Mouse (Mus musculus): ENCODE data around the gene Iqsec2. TPM values are rescaled to one million over a fixed set of nuclear protein-coding genes. Genes with fewer than 3 reads are reported as not detected.
A peak's percentile ranks its signal among the peaks of the same experiment; 100 is the strongest.

Gene Iqsec2
- total RNA-seq, 2 experiments from 2014 or later: 12.5 to 33.5 TPM

- no peak for TF ChIP-seq CTCF (IDR thresholded peaks at IDR 0.05)
- Histone ChIP-seq H3K4me3 (no peak overlapping the region), H3K27ac (no peak overlapping the region; the same call in 1 of the 2 replicates)
- intact Hi-C loops (cut with DNase I): no loop called here
- no peak for DNase-seq
Measured at GRCm38 (mm10) chrX:152158294-152158693, 14.2 kb downstream of the Iqsec2 start.

GRCm38 (mm10) chrX:152161404-152161803 lies 17.3 kb downstream of the Iqsec2 start:
- intact Hi-C loops (cut with DNase I): no loop called here
- H3K4me3 ChIP-seq: no peak overlapping the region
- H3K27ac ChIP-seq: no peak overlapping the region
- TF ChIP-seq CTCF (IDR thresholded peaks at IDR 0.05): no peak
- DNase-seq: no peak

GRCm38 (mm10) chrX:152164061-152164460 lies 20.0 kb downstream of the Iqsec2 start:
- Histone ChIP-seq H3K4me3 (no peak overlapping the region), H3K27ac (no peak overlapping the region)
- no peak for TF ChIP-seq CTCF (IDR thresholded peaks at IDR 0.05)
- no peak for DNase-seq
- intact Hi-C loops (cut with DNase I): no loop called here

DNA sequence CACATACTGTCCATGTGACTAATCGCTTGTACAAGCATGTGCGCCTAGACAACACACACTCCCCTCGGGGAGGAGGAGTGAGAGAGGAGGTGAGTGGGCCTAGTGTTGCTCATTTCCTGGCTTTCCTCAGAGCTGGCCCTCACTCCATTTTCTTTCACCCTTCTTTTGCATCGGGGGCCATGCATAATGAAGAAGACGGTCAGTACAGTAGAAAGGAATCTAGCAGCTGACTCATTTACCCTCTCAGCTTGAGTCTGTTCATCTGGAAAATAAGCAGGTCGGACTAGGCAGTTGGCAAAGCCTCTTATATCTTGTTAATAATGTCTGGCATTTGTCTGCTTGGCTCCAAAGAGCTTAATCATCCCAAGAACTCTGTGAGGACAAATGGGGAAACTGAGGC lies 22.1 kb downstream of the Iqsec2 start:
- intact Hi-C loops (cut with DNase I): no loop called here
- no peak overlapping the region for H3K4me3 ChIP-seq
- DNase-seq: no peak
- TF ChIP-seq CTCF (IDR thresholded peaks at IDR 0.05): no peak
- no peak overlapping the region for H3K27ac ChIP-seq

- TF ChIP-seq CTCF (IDR thresholded peaks at IDR 0.05): no peak
- intact Hi-C loops (cut with DNase I): no loop called here
- Histone ChIP-seq H3K4me3 (no peak overlapping the region), H3K27ac (peak overlapping the region; percentile 24; the same call in 1 of the 2 replicates)
- DNase-seq: peak; percentile 42
Measured at GRCm38 (mm10) chrX:152168521-152168920, 24.5 kb downstream of the Iqsec2 start.

DNA sequence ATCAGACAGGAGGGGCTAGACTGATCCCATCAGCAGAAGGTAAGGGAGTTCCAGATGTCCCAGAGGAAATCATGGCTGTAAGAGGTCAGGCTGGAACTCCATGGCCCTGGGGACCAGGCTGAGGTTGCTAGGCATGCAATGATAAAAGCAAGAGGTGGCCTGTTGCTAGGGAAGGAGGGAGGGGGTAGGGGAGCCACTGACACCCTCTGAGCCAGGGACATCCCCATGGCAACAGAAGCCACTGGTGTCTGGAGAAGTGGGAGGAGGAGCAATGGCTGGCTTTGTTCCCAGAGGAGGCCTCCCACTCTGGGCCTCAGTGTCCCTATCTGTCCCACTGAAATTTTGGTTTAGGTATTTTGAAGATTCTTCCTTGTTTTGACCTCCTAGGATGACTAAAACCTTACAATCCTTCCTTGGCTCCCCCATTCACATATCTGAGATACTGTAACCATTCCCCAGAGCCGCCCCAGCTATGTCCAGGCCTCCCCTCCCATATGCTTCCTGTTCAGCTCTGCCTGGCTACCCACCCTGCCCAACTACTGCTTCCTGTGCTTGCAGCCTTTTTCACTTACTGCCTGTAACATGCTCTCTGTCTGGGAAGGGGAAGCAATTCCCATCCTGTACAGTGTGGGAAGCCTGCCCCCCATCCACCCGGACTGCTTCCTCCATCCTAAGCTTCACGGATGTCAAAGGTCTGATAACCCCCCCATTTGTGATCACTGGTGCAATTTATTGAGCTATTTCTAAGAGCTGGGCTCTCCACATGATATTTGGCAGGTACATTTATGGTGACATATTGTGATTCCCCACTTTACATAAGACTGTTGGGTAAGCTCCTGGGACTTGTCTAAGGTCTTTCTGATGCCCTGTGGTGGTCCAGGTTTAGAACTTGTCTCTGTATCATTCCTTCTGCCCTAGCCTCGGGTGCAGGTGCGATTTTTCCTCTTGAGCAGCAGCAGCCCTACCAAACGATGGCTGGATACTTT lies 27.3 kb downstream of the Iqsec2 start:
- Histone ChIP-seq H3K4me3 (no peak overlapping the region), H3K27ac (peak overlapping the region; percentile 51)
- intact Hi-C loops (cut with DNase I): no loop called here
- peak; percentile 24 for DNase-seq
- TF ChIP-seq CTCF (IDR thresholded peaks at IDR 0.05): no peak

- peak; percentile 64 for DNase-seq
- peak overlapping the region; percentile 51 for H3K27ac ChIP-seq
- H3K4me3 ChIP-seq: no peak overlapping the region
- TF ChIP-seq CTCF (IDR thresholded peaks at IDR 0.05): no peak
- intact Hi-C loops (cut with DNase I): no loop called here
Measured at GRCm38 (mm10) chrX:152172487-152172935, 28.4 kb downstream of the Iqsec2 start.

DNA sequence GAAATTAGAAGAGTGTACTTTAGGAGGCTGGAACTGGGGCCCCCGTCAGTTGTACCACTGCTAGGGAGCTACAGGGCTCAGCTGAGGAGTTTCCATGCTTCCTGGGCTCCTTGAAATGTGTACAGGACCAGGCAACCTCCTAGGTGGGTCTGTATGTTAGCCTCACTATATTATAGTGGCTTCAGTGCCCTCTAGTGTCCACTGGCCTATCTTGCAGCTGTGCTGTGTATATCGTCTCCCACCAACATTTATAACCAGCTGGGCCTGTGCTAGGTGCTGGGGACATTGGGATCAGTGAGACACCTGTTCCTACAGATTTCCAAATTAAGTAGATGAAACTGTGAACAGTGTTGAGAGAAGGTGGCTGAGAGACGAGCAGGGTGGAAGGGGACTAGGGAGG lies 31.2 kb downstream of the Iqsec2 start:
- peak; percentile 31 for DNase-seq
- Histone ChIP-seq H3K4me3 (no peak overlapping the region), H3K27ac (no peak overlapping the region)
- TF ChIP-seq CTCF (IDR thresholded peaks at IDR 0.05): peak; percentile 70
- intact Hi-C loops (cut with DNase I): loop anchor here (5.0 kb wide), 2 partner anchors 43 to 57 kb away; partner anchors contain the start of gene Kdm5c

- H3K27ac ChIP-seq: no peak overlapping the region
- intact Hi-C loops (cut with DNase I): loop anchor here (5.0 kb wide), 2 partner anchors 46 to 54 kb away; partner anchors contain the start of gene Kdm5c
- no peak for TF ChIP-seq CTCF (IDR thresholded peaks at IDR 0.05)
Measured at GRCm38 (mm10) chrX:152177897-152178296, 33.8 kb downstream of the Iqsec2 start.

DNA sequence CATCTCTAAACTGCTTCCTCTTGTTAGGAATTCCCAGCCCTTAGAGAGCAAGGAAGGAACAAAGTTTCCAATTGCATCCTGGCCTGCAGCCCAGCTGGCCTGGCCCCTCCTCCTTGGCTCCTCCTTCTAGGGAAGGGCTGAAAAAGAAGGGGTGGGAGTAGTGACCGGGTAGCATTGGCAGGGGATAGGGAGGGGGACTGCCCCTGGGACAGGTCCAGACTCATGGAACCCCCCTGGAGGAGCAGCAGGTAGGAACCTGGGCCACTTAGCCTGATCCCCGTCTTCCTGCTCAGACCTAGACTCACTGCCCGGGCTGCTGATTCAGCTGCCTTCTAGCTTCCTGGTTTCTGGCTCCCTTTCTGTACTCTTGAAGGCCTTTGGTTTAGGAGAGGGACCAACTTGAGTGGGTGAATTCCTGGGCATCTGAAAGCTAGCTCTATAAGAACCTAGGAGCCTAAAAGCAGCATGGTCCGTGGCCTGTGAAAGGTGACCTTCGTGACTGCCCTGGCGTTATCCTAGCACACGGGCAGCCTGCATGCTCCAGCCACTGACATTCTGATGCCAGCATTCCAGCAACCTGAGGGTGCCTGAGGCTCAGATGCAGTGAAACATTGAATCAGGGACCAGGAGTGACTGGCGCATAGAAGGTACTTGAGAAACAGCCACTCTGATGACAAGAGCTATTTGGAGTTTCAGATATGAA lies 34.9 kb downstream of the Iqsec2 start:
- intact Hi-C loops (cut with DNase I): loop anchor here (5.0 kb wide), 2 partner anchors 47 to 53 kb away; partner anchors contain the start of gene Kdm5c
- H3K27ac ChIP-seq: peak overlapping the region; percentile 83
- peak overlapping the region; percentile 73 for H3K4me3 ChIP-seq
- peak; percentile 82 for DNase-seq
- no peak for TF ChIP-seq CTCF (IDR thresholded peaks at IDR 0.05)

More at GRCm38 (mm10) chrX:152177897-152178296, 33.8 kb downstream of the Iqsec2 start:
- no peak overlapping the region for H3K4me3 ChIP-seq
- no peak for DNase-seq

DNA sequence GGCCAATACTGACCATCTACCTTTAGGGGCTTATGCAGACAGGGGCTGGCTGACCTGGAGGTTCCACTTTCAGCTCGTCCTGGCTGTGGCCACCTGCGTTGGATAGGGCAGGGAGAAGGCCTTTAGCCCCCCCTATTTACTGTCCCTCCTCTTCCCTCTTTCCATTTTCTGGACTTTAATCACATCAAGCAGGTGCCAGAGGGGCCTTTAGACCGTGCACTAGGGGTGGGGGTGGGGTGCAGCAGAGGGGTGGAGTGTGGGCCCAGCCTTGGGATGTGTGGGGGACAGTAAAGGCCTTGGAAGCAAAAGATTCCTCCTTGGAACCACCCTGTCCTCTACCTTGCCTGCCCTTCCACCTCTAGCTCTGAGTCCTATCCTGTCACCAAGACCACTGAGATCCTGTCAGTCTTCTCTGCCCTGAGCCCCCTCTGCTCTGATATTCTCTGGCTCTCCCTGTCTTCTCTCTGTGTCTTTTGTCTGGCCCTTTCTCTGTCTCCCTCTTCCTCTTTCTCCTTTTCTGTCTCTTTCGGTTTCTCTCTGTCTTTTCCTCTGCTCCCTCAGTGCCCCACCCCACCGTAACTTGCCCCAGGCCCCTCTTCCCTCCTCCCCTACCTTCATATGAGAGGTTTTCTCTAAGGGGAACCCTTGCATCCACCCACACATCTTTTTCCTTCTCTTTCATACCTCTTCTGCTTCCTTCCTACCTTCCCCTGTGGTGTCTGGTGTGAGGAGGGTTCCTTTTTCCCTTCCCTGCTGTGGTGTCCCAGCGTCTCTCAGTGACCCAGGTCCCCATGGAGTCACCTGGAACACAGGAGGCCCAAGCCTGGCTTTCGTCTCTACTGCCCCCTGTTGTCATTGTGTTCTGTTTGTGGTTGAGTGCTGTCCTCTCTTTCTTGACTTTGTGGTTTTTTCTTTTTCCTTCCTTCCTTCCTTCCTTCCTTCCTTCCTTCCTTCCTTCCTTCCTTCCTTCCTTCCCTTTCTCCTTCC lies 35.9 kb downstream of the Iqsec2 start:
- Histone ChIP-seq H3K27ac (peak overlapping the region; percentile 83), H3K4me3 (peak overlapping the region; percentile 73)
- DNase-seq: no peak
- no peak for TF ChIP-seq CTCF (IDR thresholded peaks at IDR 0.05)
- intact Hi-C loops (cut with DNase I): loop anchor here (5.0 kb wide), 2 partner anchors 48 to 52 kb away; partner anchors contain the start of gene Kdm5c

All from gastrocnemius, adult 2 months (tissue).